Mouse (Mus musculus) E14TG2a.4 (cell line): ENCODE data around the gene Cyp4a29.
"Not testable (repeated sequence)": the region's sequence is repeated elsewhere in the genome, so short reads cannot be mapped to it uniquely, and the experiment has no call there.

Experiments used
- CTCF ChIP-seq: conservative IDR thresholded peaks from 2 replicates; pipeline ENCODE4 v1.5.1; 2014; ENCODE audit warnings: low read length
- NANOG ChIP-seq: IDR thresholded peaks from 2 replicates; pipeline ENCODE4 v1.6.1; 2014; ENCODE audit warnings: borderline replicate concordance, low read length, mixed read lengths
- POU5F1 ChIP-seq: IDR thresholded peaks from 2 replicates; pipeline ENCODE4 v1.6.1; 2014; ENCODE audit warnings: low read length, borderline replicate concordance

- TF ChIP-seq CTCF, POU5F1, NANOG: not testable (repeated sequence)
Observed at GRCm38 (mm10) chr4:115280779-115281178, 38.9 kb downstream of the Cyp4a29 start.
